In the genomic region with DNA sequence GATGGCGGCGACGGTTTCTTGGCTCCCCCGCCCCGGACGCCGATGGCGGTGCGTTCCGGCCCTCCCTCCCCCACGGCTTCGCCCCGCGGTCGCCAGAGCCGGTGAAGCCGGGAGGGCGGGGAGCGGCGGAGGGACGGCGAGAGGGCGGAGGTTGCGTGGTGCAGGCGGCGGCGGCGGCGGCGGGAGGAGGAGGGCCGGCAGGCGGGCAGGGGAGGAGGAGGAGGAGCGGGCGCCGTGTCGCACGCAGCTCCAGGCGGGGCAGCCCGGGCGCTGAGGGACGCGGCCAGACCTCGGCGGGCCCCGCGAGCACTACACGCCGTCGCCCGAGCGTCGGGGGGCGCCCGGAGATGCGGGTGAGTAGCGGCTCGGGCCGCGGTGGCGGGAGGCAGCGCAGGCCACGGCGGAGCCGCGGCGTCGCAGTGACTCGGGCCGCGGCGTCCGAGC, we compare ENCODE assay signal across 8 mouse cellular contexts. TPM values are rescaled to one million over a fixed set of nuclear protein-coding genes. Genes with fewer than 3 reads are reported as not detected.
DNase-seq lines count a peak whose midpoint lies in the region; ATAC-seq and TF ChIP-seq lines count a peak whose summit lies in the region.

No protein-coding gene starts in this region.

- no peak for TF ChIP-seq CTCF in C2C12 (IDR thresholded peaks at IDR 0.05; ENCODE audit: control insufficient read depth, insufficient read depth, insufficient read length)
- no peak for TF ChIP-seq CTCF in bone marrow, adult 2 months (IDR thresholded peaks at IDR 0.05; ENCODE audit: control insufficient read depth, insufficient read depth, low read length)
- TF ChIP-seq CTCF in embryonic fibroblast, embryonic 13.5 days (IDR thresholded peaks at IDR 0.05; ENCODE audit: borderline replicate concordance, insufficient read depth, low read length) = no peak
- no peak for TF ChIP-seq CTCF in kidney, postnatal 0 days (IDR thresholded peaks at IDR 0.05; ENCODE audit: low read depth)

- H3K79me2 ChIP-seq in C2C12 (ENCODE audit: control insufficient read depth, insufficient read depth) = peaks cover 54% of the 10 kb centered on the region
- H3K79me2 ChIP-seq in myocyte (ENCODE audit: control insufficient read depth, insufficient read depth) = peaks cover 46% of the 10 kb centered on the region

- no peaks in the 10 kb centered on the region for H3K9me3 ChIP-seq in heart, embryonic 12.5 days (replicated peaks)
- H3K9me3 ChIP-seq in kidney, postnatal 0 days (replicated peaks; ENCODE audit: low read length) = no peaks in the 10 kb centered on the region
- no peaks in the 10 kb centered on the region for H3K9me3 ChIP-seq in liver, embryonic 11.5 days (ENCODE audit: control insufficient read depth, low read length)

- H3K27ac ChIP-seq in bone marrow, adult 2 months (ENCODE audit: control insufficient read depth, insufficient read depth, low read depth, low read length, poor library complexity) = peak overlapping the region; percentile 99
- peak overlapping the region; percentile 78 for H3K27ac ChIP-seq in embryonic fibroblast, embryonic 13.5 days (ENCODE audit: insufficient read depth, low read length)
- peak overlapping the region; percentile 99 for H3K27ac ChIP-seq in heart, embryonic 12.5 days (ENCODE audit: poor library complexity, severe bottlenecking)
- peak overlapping the region; percentile 99 for H3K27ac ChIP-seq in kidney, postnatal 0 days
- H3K27ac ChIP-seq in liver, embryonic 11.5 days (ENCODE audit: low read depth, low read length) = peak overlapping the region; percentile 96

- H3K4me1 ChIP-seq in bone marrow, adult 2 months (ENCODE audit: control insufficient read depth, insufficient read depth, low read length) = no peaks in the 10 kb centered on the region; the same call in 1 of the 2 replicates
- H3K4me1 ChIP-seq in embryonic fibroblast, embryonic 13.5 days (ENCODE audit: control insufficient read depth, insufficient read depth, low read length) = no peaks in the 10 kb centered on the region
- H3K4me1 ChIP-seq in heart, embryonic 12.5 days (replicated peaks) = peaks cover 16% of the 10 kb centered on the region
- H3K4me1 ChIP-seq in kidney, postnatal 0 days (replicated peaks; ENCODE audit: insufficient read depth, low read length) = no peaks in the 10 kb centered on the region
- peaks cover 23% of the 10 kb centered on the region for H3K4me1 ChIP-seq in liver, embryonic 11.5 days (replicated peaks; ENCODE audit: control insufficient read depth, insufficient read depth, low read length)

- H3K36me3 ChIP-seq in C2C12 (ENCODE audit: control insufficient read depth, insufficient read depth) (no peaks in the 10 kb centered on the region), myocyte (ENCODE audit: control insufficient read depth, insufficient read depth) (no peaks in the 10 kb centered on the region)
- no peaks in the 10 kb centered on the region for H3K36me3 ChIP-seq in heart, embryonic 12.5 days
- no peaks in the 10 kb centered on the region for H3K36me3 ChIP-seq in kidney, postnatal 0 days (ENCODE audit: insufficient read depth, low read length)
- no peaks in the 10 kb centered on the region for H3K36me3 ChIP-seq in liver, embryonic 11.5 days (ENCODE audit: control insufficient read depth, insufficient read depth, low read length)
- no peaks in the 10 kb centered on the region for H3K36me3 ChIP-seq in splenic B cell, adult 2 months (ENCODE audit: control insufficient read depth, insufficient read depth, low read length, poor library complexity, severe bottlenecking)

- H3ac ChIP-seq in C2C12 (ENCODE audit: control insufficient read depth, insufficient read length, low read depth) (peak overlapping the region; percentile 86), myocyte (ENCODE audit: control insufficient read depth, insufficient read length) (peak overlapping the region; percentile 92)

- peak overlapping the region; percentile 98 for H3K9ac ChIP-seq in heart, embryonic 12.5 days
- H3K9ac ChIP-seq in kidney, postnatal 0 days (ENCODE audit: low read depth, low read length) = peak overlapping the region; percentile 95
- peak overlapping the region; percentile 96 for H3K9ac ChIP-seq in liver, embryonic 11.5 days (ENCODE audit: low read depth, low read length)

- under 1% methylated on average over 71 of the region's 72 CpGs for WGBS in bone marrow, adult 2 months
- WGBS in heart, embryonic 12.5 days = under 1% methylated on average over 51 of the region's 72 CpGs
- under 1% methylated on average over 37 of the region's 72 CpGs for WGBS in kidney, postnatal 0 days
- 0% methylated on average over 29 of the region's 72 CpGs for WGBS in liver, embryonic 11.5 days

- peak; percentile 91 for ATAC-seq in heart, embryonic 12.5 days (ENCODE audit: insufficient number of reproducible peaks, low FRiP score)
- peak; percentile 90 for ATAC-seq in kidney, postnatal 0 days (replicated peaks; ENCODE audit: low FRiP score, low read depth)
- ATAC-seq in liver, embryonic 11.5 days (replicated peaks; ENCODE audit: low FRiP score) = peak; percentile 87

- peak; percentile 83 for DNase-seq in kidney, postnatal 0 days (ENCODE audit: low spot score)
- peak; percentile 84 for DNase-seq in liver, embryonic 11.5 days (ENCODE audit: low spot score)
- peak; percentile 80 for DNase-seq in splenic B cell, adult 2 months (ENCODE audit: low read depth, low spot score)

- peak overlapping the region; percentile 71 for H3K4me2 ChIP-seq in heart, embryonic 12.5 days
- peak overlapping the region; percentile 85 for H3K4me2 ChIP-seq in kidney, postnatal 0 days (ENCODE audit: low read length)
- H3K4me2 ChIP-seq in liver, embryonic 11.5 days = peak overlapping the region; percentile 84
- H3K4me2 ChIP-seq in myocyte (ENCODE audit: low read depth) = peak overlapping the region; percentile 82

- H3K4me3 ChIP-seq in C2C12 (ENCODE audit: insufficient read depth, poor library complexity, severe bottlenecking) (peak overlapping the region; percentile 94), myocyte (peak overlapping the region; percentile 42)
- peak overlapping the region; percentile 72 for H3K4me3 ChIP-seq in bone marrow, adult 2 months (replicated peaks; ENCODE audit: control insufficient read depth, low read depth, low read length)
- peak overlapping the region; percentile 99 for H3K4me3 ChIP-seq in embryonic fibroblast, embryonic 13.5 days (ENCODE audit: insufficient read depth, low read length)
- peak overlapping the region; percentile 96 for H3K4me3 ChIP-seq in heart, embryonic 12.5 days
- H3K4me3 ChIP-seq in kidney, postnatal 0 days (replicated peaks; ENCODE audit: low read depth, low read length) = peak overlapping the region; percentile 92
- H3K4me3 ChIP-seq in liver, embryonic 11.5 days (ENCODE audit: low read depth, low read length) = peak overlapping the region; percentile 86

- H3K27me3 ChIP-seq in C2C12 (ENCODE audit: control insufficient read depth, insufficient read depth, insufficient read length) (no peaks in the 10 kb centered on the region), myocyte (ENCODE audit: control insufficient read depth, insufficient read depth, insufficient read length) (no peaks in the 10 kb centered on the region)
- H3K27me3 ChIP-seq in heart, embryonic 12.5 days (replicated peaks) = no peaks in the 10 kb centered on the region
- no peaks in the 10 kb centered on the region for H3K27me3 ChIP-seq in kidney, postnatal 0 days (ENCODE audit: insufficient read depth, low read length)
- no peaks in the 10 kb centered on the region for H3K27me3 ChIP-seq in liver, embryonic 11.5 days (replicated peaks; ENCODE audit: control insufficient read depth, insufficient read depth, low read length)
- no peaks in the 10 kb centered on the region for H3K27me3 ChIP-seq in splenic B cell, adult 2 months (ENCODE audit: control insufficient read depth, insufficient read depth, low read length, poor library complexity, severe bottlenecking)

- TF ChIP-seq POLR2A in bone marrow, adult 2 months (IDR thresholded peaks at IDR 0.05; ENCODE audit: borderline replicate concordance, control insufficient read depth, low read depth, low read length) = peak; percentile 57; the same call in 1 of the 2 replicates
- TF ChIP-seq POLR2A in embryonic fibroblast, embryonic 13.5 days (IDR thresholded peaks at IDR 0.05; ENCODE audit: low read depth, low read length) = peak; percentile 64; the same call in 1 of the 2 replicates
- peak; percentile 75 for TF ChIP-seq POLR2A in myocyte (IDR thresholded peaks at IDR 0.05; ENCODE audit: insufficient read length, low read depth)

- H3K79me3 ChIP-seq in C2C12 (ENCODE audit: low read depth) = peaks cover 45% of the 10 kb centered on the region

TF ChIP-seq in C2C12, 6 proteins besides CTCF, POLR2A, EP300 and RAD21:
- no peak for TF ChIP-seq MYOD1 (IDR thresholded peaks at IDR 0.05; ENCODE audit: control insufficient read depth, insufficient read length, low read depth)
- no peak for TF ChIP-seq FOSL1 (IDR thresholded peaks at IDR 0.05; ENCODE audit: insufficient read depth, low read length, poor library complexity, severe bottlenecking)
- TF ChIP-seq MYOG (IDR thresholded peaks at IDR 0.05; ENCODE audit: control insufficient read depth, extremely low read depth, insufficient read length) = no peak

TF ChIP-seq in myocyte, 11 proteins besides CTCF, POLR2A, EP300 and RAD21 (continues in another document):
- TF ChIP-seq E2F4 (IDR thresholded peaks at IDR 0.05; ENCODE audit: insufficient read depth) = no peak
- TF ChIP-seq CEBPB (IDR thresholded peaks at IDR 0.05; ENCODE audit: insufficient read depth, poor library complexity, severe bottlenecking) = no peak
- TF ChIP-seq USF1 (IDR thresholded peaks at IDR 0.05; ENCODE audit: low read depth) = no peak
- TF ChIP-seq TCF3 (IDR thresholded peaks at IDR 0.05; ENCODE audit: insufficient read length, low read depth) = no peak
- peak in 1 of 3 experiments; percentile 34 for TF ChIP-seq MYOG (IDR thresholded peaks at IDR 0.05; ENCODE audit: control insufficient read depth in 1 of 3, insufficient read depth in 1 of 3, insufficient read length in 2 of 3, low read depth in 2 of 3)
- TF ChIP-seq SRF (IDR thresholded peaks at IDR 0.05; ENCODE audit: control insufficient read depth, insufficient read length, low read depth) = no peak
- no peak for TF ChIP-seq MAX (IDR thresholded peaks at IDR 0.05; ENCODE audit: low read depth)
- TF ChIP-seq TCF12 (IDR thresholded peaks at IDR 0.05; ENCODE audit: insufficient read depth, poor library complexity, severe bottlenecking) = no peak
- TF ChIP-seq MYOD1 (IDR thresholded peaks at IDR 0.05; ENCODE audit: control insufficient read depth in 1 of 3, insufficient read length in 2 of 3, low read depth in 2 of 3) = no peak

RNA-seq across cellular contexts. Expression of a gene that starts 1.0 kb away (rescaled TPM):
- 26.3 TPM for polyA plus RNA-seq in C2C12 (2012; fragmentation: generic; extraction: Trizol)
- 194 and 222 TPM in 2 replicates for polyA plus RNA-seq in bone marrow, adult 2 months (2011; ENCODE audit: insufficient read depth, insufficient read length, low replicate concordance, missing spikeins)
- 147 and 221 TPM in 2 replicates for polyA plus RNA-seq in embryonic fibroblast, embryonic 13.5 days (2011; ENCODE audit: insufficient read length, low read depth, missing spikeins)
- 124 and 132 TPM in 2 replicates for polyA plus RNA-seq in heart, embryonic 12.5 days (2016; fragmentation: Nextera tagmentation; extraction: Ambion mirVana)
- 108 and 115 TPM in 2 replicates for polyA plus RNA-seq in kidney, postnatal 0 days (2015; fragmentation: Nextera tagmentation; extraction: Ambion mirVana)
- polyA plus RNA-seq in liver, embryonic 11.5 days (2014; fragmentation: Nextera tagmentation; extraction: Ambion mirVana) = 139 and 141 TPM in 2 replicates
- polyA plus RNA-seq in myocyte (2012; fragmentation: generic; extraction: Trizol) = 29.5 TPM

Comparison
In these comparisons a context has a peak if more than half of its experiments do, and no peak if none do; other contexts are left out.
1. Peak in every context shown above with its lines: DNase-seq, ATAC-seq, H3K4me3 ChIP-seq and H3K27ac ChIP-seq.
2. H3K4me3 ChIP-seq: peak in every context shown above with its lines; median percentile 99 in embryonic fibroblast, embryonic 13.5 days; 96 in heart, embryonic 12.5 days; 94 in C2C12; 92 in kidney, postnatal 0 days; 86 in liver, embryonic 11.5 days; 72 in bone marrow, adult 2 months; 42 in myocyte.